Mouse (Mus musculus) hindbrain, embryonic 15.5 days (tissue): ENCODE data around the gene Ap2a1. TPM values are rescaled to one million over a fixed set of nuclear protein-coding genes. Genes with fewer than 3 reads are reported as not detected.

Source experiments
- ATAC-seq: fragments of 200-750 bp; cut with Nextera tagmentation; 2 replicates; pipeline ENCODE4 v1.8.0; 2017; ENCODE audit warnings: low read depth, moderate number of reproducible peaks, moderate TSS enrichment; ENCODE audit not compliant: low FRiP score
- H3K27ac ChIP-seq: fragments of 300-500 bp; sonication (generic); replicated peaks from 2 replicates; pipeline ENCODE4 v1.5.1; 2015; ENCODE audit warnings: mild to moderate bottlenecking, inconsistent platforms
- H3K27me3 ChIP-seq: fragments of 300-500 bp; sonication (generic); 2 replicates; pipeline ENCODE4 v1.6.1; 2015; ENCODE audit warnings: control low read depth, inconsistent platforms
- H3K36me3 ChIP-seq: fragments of 300-500 bp; sonication (generic); 2 replicates; pipeline ENCODE4 v1.6.1; 2015; ENCODE audit warnings: control low read depth, inconsistent platforms
- H3K4me1 ChIP-seq: fragments of 300-500 bp; sonication (generic); replicated peaks from 2 replicates; pipeline ENCODE4 v1.6.1; 2015; ENCODE audit warnings: control low read depth, inconsistent platforms
- H3K4me2 ChIP-seq: fragments of 300-500 bp; sonication (generic); 2 replicates; pipeline ENCODE4 v1.6.1; 2015; ENCODE audit warnings: moderate library complexity, mild to moderate bottlenecking, inconsistent platforms
- H3K4me3 ChIP-seq: fragments of 300-500 bp; sonication (generic); 2 replicates; pipeline ENCODE4 v1.5.1; 2015; ENCODE audit warnings: mild to moderate bottlenecking, inconsistent platforms
- H3K9ac ChIP-seq: fragments of 300-500 bp; sonication (generic); 2 replicates; pipeline ENCODE4 v1.6.1; 2015; ENCODE audit warnings: inconsistent platforms
- H3K9me3 ChIP-seq: fragments of 300-500 bp; sonication (generic); 2 replicates; pipeline ENCODE4 v1.6.1; 2016; ENCODE audit warnings: control low read depth, inconsistent platforms
- WGBS: fragments of 180-500 bp; shearing (Covaris S2); methylation state at CpG from one replicate; pipeline ENCODE4 v1.1.7; 2015; 5-methylcytosine and 5-hydroxymethylcytosine counted together
- polyA plus RNA-seq: library from polyadenylated mRNA; unstranded; fragments of >200 nt; fragmentation: Nextera tagmentation; extraction: Ambion mirVana; gene quantifications from 2 replicates; pipeline ENCODE4 v1.2.1, GENCODE M21; 2015

The Ap2a1 gene
- polyA plus RNA-seq, 1 experiment from 2014 or later: 132 TPM

- 60% methylated on average over 22 of the region's 22 CpGs for WGBS
- Histone ChIP-seq H3K36me3 (peaks cover 34% of the 10 kb centered on the region), H3K27me3 (no peaks in the 10 kb centered on the region), H3K4me1 (peaks cover 57% of the 10 kb centered on the region), H3K4me2 (no peak overlapping the region), H3K9me3 (no peaks in the 10 kb centered on the region), H3K27ac (0 out of 2 replicates have a peak overlapping the region, but pooled peaks have one; percentile 23), H3K9ac (peak overlapping the region; percentile 12; the same call in 1 of the 2 replicates), H3K4me3 (no peak overlapping the region)
- peak; percentile 9; the same call in 1 of the 2 replicates for ATAC-seq
These were observed 68.5 kb downstream of the Ap2a1 start for GRCm38 (mm10) chr7:44860576-44861428.

GRCm38 (mm10) chr7:44859896-44860295 is 69.4 kb downstream of the Ap2a1 start:
- H3K4me2 ChIP-seq: no peak overlapping the region
- peaks cover 31% of the 10 kb centered on the region for H3K36me3 ChIP-seq
- H3K27ac ChIP-seq: no peak overlapping the region
- H3K9ac ChIP-seq: no peak overlapping the region
- ATAC-seq: no peak
- peaks cover 53% of the 10 kb centered on the region for H3K4me1 ChIP-seq
- H3K9me3 ChIP-seq: no peaks in the 10 kb centered on the region
- no peaks in the 10 kb centered on the region for H3K27me3 ChIP-seq
- no peak overlapping the region for H3K4me3 ChIP-seq
- WGBS: 95% methylated on average over 11 of the region's 11 CpGs

GRCm38 (mm10) chr7:44857905-44858304 is 71.4 kb downstream of the Ap2a1 start:
- WGBS: 34% methylated on average over 8 of the region's 8 CpGs
- ATAC-seq: no peak
- Histone ChIP-seq H3K9me3 (no peaks in the 10 kb centered on the region), H3K4me1 (peaks cover 60% of the 10 kb centered on the region), H3K36me3 (peaks cover 13% of the 10 kb centered on the region), H3K4me2 (peak overlapping the region; percentile 83), H3K9ac (peak overlapping the region; percentile 88), H3K4me3 (peak overlapping the region; percentile 85), H3K27ac (peak overlapping the region; percentile 95), H3K27me3 (no peaks in the 10 kb centered on the region)

GRCm38 (mm10) chr7:44857042-44857552 is 72.2 kb downstream of the Ap2a1 start, which contains the start of gene Pnkp:
TSS of gene Pnkp (plus strand) at chr7:44857139.
- Histone ChIP-seq H3K4me3 (peak within 1 kb of the TSS; percentile 85), H3K4me2 (peak within 1 kb of the TSS; percentile 83), H3K27me3 (no peaks in the 10 kb centered on the region), H3K36me3 (peaks cover 4% of the 10 kb centered on the region), H3K4me1 (peaks cover 65% of the 10 kb centered on the region), H3K9me3 (no peaks in the 10 kb centered on the region), H3K27ac (peak within 1 kb of the TSS; percentile 95), H3K9ac (peak within 1 kb of the TSS; percentile 88)
- ATAC-seq: peak; percentile 73
- under 1% methylated on average over 32 of the region's 32 CpGs for WGBS

- Histone ChIP-seq H3K9ac (no peak overlapping the region), H3K4me2 (peak overlapping the region; percentile 83), H3K36me3 (no peaks in the 10 kb centered on the region), H3K4me3 (peak overlapping the region; percentile 85), H3K27me3 (no peaks in the 10 kb centered on the region), H3K27ac (peak overlapping the region; percentile 95), H3K4me1 (peaks cover 65% of the 10 kb centered on the region), H3K9me3 (no peaks in the 10 kb centered on the region)
- 67% methylated on average over 9 of the region's 9 CpGs for WGBS
- ATAC-seq: peak; percentile 1; the same call in 1 of the 2 replicates
These were observed 72.9 kb downstream of the Ap2a1 start for GRCm38 (mm10) chr7:44856265-44856916.

GRCm38 (mm10) chr7:44855036-44855435 is 74.3 kb downstream of the Ap2a1 start:
- H3K4me1 ChIP-seq: peaks cover 67% of the 10 kb centered on the region
- H3K27me3 ChIP-seq: no peaks in the 10 kb centered on the region
- peak overlapping the region; percentile 87 for H3K27ac ChIP-seq
- no peak for ATAC-seq
- peak overlapping the region; percentile 58 for H3K4me2 ChIP-seq
- 37% methylated on average over 10 of the region's 10 CpGs for WGBS
- H3K4me3 ChIP-seq: peak overlapping the region; percentile 35
- no peaks in the 10 kb centered on the region for H3K36me3 ChIP-seq
- no peaks in the 10 kb centered on the region for H3K9me3 ChIP-seq
- peak overlapping the region; percentile 44 for H3K9ac ChIP-seq

- Histone ChIP-seq H3K27ac (peak overlapping the region; percentile 87), H3K4me3 (peak overlapping the region; percentile 35), H3K27me3 (no peaks in the 10 kb centered on the region), H3K9me3 (no peaks in the 10 kb centered on the region), H3K4me1 (peaks cover 63% of the 10 kb centered on the region), H3K36me3 (no peaks in the 10 kb centered on the region), H3K9ac (peak overlapping the region; percentile 44), H3K4me2 (peak overlapping the region; percentile 58)
- no peak for ATAC-seq
- 3% methylated on average over 45 of the region's 45 CpGs for WGBS
These were observed 74.8 kb downstream of the Ap2a1 start for GRCm38 (mm10) chr7:44854356-44855031.

- WGBS: 25% methylated on average over 26 of the region's 26 CpGs
- no peak for ATAC-seq
- Histone ChIP-seq H3K9ac (peak overlapping the region; percentile 44), H3K9me3 (no peaks in the 10 kb centered on the region), H3K4me2 (peak overlapping the region; percentile 58), H3K36me3 (no peaks in the 10 kb centered on the region), H3K4me3 (peak overlapping the region; percentile 35), H3K27ac (peak overlapping the region; percentile 87), H3K27me3 (no peaks in the 10 kb centered on the region), H3K4me1 (peaks cover 62% of the 10 kb centered on the region)
These were observed 75.5 kb downstream of the Ap2a1 start for GRCm38 (mm10) chr7:44853596-44854355.

- Histone ChIP-seq H3K9ac (no peak overlapping the region), H3K36me3 (no peaks in the 10 kb centered on the region), H3K27ac (no peak overlapping the region), H3K9me3 (no peaks in the 10 kb centered on the region), H3K27me3 (no peaks in the 10 kb centered on the region), H3K4me3 (no peak overlapping the region), H3K4me1 (peaks cover 56% of the 10 kb centered on the region), H3K4me2 (peak overlapping the region; percentile 58; the same call in 1 of the 2 replicates)
- 96% methylated on average over 2 of the region's 2 CpGs for WGBS
- no peak for ATAC-seq
These were observed 76.2 kb downstream of the Ap2a1 start for GRCm38 (mm10) chr7:44853065-44853464.

- no peak overlapping the region for H3K4me3 ChIP-seq
- H3K27me3 ChIP-seq: no peaks in the 10 kb centered on the region
- peaks cover 56% of the 10 kb centered on the region for H3K4me1 ChIP-seq
- no peaks in the 10 kb centered on the region for H3K9me3 ChIP-seq
- no peak overlapping the region for H3K27ac ChIP-seq
- H3K9ac ChIP-seq: no peak overlapping the region
- H3K36me3 ChIP-seq: no peaks in the 10 kb centered on the region
- ATAC-seq: no peak
- no peak overlapping the region for H3K4me2 ChIP-seq
- WGBS: 92% methylated on average over 36 of the region's 36 CpGs
These were observed 76.9 kb downstream of the Ap2a1 start for GRCm38 (mm10) chr7:44852259-44853027.
